Mouse (Mus musculus) erythroid progenitor cell, adult 5-6 weeks (primary cell): Measurements from ENCODE around the gene Ttc34. TPM values are rescaled to one million over a fixed set of nuclear protein-coding genes. Genes with fewer than 3 reads are reported as not detected.

Experiments
- ATAC-seq: replicated peaks from 2 replicates; pipeline ENCODE4 v1.8.0; 2016; ENCODE audit warnings: moderate number of reproducible peaks, mild to moderate bottlenecking, moderate TSS enrichment, inconsistent platforms; ENCODE audit not compliant: poor library complexity, low FRiP score, severe bottlenecking
- total RNA-seq, 2 experiments: library from RNA; stranded (forward) in 1 of 2; stranded (reverse) in 1 of 2; fragments of 150-400 nt in 1 of 2; fragments of 186-747, 209-891 nt in 1 of 2; gene quantifications; 2 replicates each; pipeline versions ENCODE4 v1.2.3 to v1.2.4; 2015 to 2017; ENCODE audit warnings: low replicate concordance in 2 of 2

The Ttc34 gene
- total RNA-seq (2015; ENCODE audit: low replicate concordance) (not detected in 2 replicates), total RNA-seq (2017; ENCODE audit: low replicate concordance) (not detected in 2 replicates)

DNA sequence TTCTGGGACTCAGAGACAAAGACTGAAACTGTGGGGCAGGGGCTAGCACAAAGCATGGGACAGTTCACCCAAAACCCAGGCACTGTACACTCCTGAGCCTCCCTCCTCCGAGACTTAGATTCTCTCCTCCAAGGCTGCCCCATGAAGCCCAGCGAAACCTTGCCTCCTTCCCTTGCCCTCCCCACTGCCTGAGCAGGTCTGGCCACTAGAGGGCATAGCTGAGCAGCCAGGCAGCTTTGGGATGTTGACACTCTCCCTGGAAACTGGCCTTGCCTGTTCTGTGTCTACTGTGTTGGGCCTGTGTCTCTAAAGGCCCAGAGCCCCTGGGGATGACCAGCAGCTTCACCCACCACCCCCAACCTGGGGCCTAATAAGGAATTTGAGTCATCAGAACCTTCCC is at the start of gene Ttc34:
Gene Ttc34, plus strand, starts transcription at position 290 of the 400 bp plus-strand sequence.
- ATAC-seq: peak; percentile 80

DNA sequence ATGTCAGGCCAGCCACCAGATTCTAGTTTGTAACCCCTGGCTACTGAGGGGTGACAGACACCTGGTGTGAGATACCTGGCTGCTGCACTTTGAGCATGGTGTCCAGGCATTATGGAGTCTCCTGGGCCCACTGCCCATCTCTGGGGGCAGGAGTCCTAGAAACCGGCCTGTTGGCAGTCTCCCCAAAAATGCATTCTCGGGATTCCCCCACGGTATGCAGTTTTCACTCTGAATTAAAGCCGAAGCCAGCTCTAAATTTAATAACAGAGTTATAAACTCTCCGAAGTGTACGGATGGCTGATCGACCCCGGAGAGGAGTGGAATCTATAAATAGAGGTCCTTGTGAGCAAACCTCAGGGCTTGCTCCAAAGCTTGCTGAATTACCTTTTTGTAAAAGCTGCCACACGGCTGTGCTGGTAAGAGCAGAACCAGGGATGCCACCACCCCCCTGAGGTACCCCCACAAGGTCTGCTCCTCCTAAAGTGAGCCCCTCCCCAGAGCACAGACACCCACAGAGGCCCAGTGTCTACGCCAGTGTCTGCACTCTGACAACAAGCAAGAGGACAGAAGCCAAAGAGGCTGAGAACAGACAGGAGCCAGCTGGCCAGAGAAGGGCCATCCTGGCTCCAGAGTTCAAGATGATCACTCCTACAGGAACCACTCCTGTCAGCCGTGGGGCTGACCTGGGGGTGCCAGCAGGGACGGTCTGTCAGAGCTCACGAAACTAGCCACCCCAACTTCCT is 49.1 kb upstream of the Ttc34 start:
- no peak for ATAC-seq

DNA sequence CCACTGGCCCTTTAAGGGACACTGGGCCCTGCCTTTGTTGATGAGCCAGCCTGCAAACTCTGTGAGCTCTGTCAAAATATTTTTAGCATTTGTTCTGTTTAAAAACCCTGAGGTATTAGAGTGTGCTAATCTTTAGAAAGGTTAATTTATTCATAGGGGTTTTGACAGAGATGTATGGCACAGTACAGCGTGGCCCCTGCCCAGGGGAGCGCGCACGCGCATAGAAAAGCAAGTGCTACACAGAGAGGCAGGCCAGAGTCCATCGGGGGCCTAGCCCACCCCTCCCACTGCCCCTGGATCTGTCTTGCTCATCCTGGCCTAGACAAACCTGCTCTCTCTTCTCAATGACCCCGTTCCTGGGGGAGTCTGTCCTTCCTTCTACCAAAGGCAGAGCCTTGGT is 45.4 kb upstream of the Ttc34 start:
- no peak for ATAC-seq

DNA sequence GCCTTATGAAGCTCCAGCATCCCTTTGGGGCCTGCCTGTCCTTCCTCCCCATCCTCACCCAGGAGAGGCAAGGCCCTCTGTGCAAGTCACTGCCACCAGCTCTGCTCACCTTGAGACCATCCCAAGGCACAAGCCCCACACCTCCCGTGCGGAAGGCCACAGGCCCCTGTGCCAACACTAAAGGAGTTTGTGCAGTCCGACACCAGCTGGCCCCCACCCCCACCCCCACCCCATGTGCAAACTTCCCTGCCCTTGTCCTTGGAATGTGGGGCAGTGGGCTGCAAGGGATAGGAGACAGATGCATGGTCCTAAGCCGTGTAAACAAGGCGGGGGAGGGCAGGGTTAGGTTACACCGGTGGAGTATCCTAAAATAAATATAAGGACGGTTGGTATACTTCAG is 43.8 kb upstream of the Ttc34 start:
- ATAC-seq: no peak

DNA sequence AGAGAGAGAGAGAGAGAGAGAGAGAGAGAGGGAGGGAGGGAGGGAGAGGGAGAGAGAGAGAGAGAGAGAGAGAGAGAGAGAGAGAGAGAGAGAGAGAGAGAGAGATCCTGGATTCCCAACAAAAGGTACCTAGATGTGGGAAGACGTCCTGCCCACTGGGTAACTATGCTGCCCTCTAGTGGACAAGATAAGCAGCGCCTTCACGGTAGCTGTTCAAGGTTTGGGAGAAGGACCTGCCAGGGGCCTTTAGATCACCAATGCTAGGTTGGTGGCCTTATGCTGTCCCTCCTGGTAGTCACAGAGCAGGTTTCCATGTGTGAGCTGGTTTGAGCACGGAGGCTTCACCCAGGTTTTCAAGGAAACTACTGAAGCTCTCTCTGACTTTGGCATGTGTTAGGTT is 39.4 kb upstream of the Ttc34 start:
- 0 out of 2 replicates have a peak, but pooled peaks have one; percentile 51 for ATAC-seq

DNA sequence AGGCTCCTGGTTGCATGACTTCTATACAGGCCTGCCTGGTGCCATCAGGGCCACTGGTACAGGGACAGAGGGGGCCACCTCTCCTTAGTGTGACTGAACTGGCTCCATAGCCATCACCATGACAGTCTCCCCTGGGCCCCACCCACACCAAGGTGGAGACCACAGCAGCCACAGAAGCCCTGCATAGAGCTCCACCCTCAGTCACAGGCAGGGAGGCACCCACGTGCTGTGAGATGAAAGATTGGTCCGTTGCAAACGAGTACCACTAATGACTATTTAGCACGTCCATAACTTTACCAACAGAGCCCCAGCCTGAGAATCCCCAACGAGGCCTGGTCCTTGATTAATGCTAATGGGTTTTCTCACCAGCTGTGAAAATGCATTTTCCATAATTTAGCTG is 36.7 kb upstream of the Ttc34 start:
- ATAC-seq: no peak

DNA sequence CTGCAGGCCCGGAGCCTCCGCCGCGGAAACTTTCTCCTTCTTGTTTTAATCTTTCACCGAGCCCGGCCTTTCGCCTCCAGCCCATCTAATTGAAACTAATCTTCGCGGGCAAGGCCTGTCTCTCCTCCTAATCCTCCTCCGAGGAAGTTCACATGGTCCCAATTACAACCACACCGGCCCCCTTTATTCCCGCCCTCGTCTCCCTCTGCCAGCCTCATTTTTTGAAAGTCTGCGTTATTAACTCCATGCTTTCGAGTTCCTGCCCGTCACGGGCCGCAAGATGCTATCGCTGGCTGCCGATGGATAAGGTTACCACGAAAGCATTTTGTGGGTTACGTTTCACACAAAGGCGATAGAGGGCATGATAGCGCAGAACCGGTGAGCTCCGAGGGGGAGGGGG is 35.0 kb upstream of the Ttc34 start:
- ATAC-seq: no peak

DNA sequence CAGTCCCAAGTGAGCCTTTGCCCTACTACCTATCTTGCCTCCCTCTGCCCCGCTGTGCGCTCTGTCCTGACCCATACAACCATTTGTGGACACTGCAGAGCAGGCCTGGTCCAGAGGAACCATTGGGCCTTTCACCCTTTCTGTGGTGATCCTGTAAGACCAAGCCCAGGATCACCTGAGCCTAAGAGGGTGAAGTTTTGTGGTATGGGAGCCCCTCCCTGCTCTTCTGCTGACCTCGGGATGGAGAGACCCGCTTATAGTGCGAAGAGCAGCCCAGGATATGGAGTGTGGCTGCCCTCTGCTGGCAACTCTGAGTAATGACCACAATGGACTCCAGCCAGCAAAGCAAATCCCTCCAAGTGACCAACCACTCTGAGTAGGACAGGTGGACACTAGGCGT is 11.6 kb upstream of the Ttc34 start:
- ATAC-seq: peak; percentile 64

DNA sequence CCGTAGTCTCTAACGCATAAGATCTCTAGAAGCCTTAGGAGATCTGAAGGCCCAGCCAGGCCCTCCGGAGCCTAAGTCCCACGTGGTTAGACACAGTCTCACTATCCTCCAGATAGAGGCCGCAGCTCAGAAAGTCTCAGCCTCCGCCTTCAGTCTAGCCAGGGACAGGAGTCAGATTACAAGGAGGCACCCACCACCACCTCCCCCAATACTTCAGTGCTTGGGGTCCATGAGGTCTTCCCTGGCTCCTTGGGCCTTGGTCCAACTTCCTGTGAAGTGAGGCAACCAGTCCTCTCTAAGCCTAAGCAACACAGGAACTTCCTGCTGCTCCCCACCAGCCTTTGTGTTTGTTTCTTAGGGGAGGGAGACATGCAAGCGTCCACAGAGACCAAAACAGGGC is 11.0 kb upstream of the Ttc34 start:
- no peak for ATAC-seq

DNA sequence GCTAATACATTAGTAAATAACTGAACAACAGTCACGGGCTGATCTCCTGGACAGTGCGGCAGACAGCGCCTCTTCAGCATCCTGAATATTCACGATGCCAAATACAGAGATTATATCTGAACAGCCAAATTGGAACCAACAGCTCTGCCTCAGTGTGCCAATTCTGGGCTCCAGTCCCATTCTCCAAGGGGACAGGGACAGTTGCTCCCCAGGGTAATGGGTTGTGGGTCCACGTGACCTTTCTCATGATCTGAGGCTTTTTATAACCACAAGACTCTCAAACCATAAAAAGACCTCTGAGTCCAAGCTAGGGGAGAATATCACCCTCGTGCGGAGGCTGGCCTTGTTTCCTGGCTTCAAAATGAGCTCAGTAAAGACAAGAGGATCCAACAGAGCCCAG is 10.1 kb upstream of the Ttc34 start:
- ATAC-seq: no peak

DNA sequence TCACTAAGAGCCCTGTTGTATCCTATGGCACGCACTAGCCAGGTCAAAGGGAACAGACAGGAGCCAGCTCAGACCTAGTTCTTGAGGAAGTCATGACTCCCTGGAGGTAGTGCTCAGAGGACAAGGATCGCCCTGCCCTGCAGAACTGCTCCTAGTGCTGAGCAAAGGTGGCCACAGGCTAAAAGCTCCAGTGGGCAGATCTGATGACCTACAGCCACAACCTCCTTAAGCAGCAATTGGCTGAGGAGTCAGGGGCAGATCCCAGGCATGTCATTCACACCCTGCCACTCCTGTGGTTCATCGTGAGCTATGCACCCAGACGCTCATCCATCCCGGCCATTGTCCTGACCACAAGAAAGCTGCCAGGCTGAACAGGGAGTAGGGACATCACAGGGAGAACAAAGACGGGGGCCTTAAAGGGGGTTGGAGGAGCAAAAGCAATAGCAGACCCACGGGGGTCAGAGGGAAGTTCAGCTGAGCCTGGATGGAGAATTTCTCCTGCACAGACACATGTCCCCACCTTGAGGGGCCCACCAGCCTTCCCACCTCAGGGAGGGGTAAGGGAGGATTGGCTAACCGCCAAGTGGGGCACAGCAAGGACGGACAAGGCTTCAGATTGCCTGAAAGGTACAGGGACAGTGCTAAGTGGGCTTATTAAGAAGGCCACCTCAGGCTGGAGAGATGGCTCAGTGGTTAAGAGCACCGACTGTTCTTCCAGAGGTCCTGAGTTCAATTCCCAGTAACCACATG is 9.2 kb upstream of the Ttc34 start:
- no peak for ATAC-seq

DNA sequence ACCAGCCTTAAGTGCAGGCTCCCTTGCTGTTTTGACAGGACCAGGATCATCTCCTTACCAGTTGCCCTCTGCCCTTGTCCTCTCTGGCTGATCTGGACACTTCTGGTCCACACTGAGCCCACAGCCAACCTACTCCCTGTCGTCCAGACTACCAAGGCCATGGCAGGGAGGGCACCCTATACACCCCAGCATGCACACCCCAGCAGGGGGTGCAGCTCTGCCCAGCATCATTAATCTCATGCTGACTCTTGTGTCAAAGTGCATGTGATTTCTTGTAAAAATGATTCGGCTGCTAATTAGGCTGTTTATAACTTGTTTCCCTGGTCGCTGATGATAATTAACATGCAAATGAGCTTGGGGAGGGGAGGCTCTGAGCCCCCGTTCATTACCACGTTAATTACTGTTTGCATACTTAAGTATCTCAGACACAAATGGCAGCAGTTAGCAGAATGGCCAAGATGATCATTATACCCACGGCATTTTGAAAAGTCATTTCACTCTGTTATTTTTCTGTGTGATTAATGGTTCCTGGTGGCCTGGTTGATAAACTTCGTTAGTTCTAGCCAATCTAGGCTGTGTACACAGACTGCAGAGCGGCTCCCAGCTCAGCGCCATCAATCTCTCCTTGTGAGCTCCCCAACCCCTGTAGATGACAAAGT is 5.2 kb upstream of the Ttc34 start:
- no peak for ATAC-seq

DNA sequence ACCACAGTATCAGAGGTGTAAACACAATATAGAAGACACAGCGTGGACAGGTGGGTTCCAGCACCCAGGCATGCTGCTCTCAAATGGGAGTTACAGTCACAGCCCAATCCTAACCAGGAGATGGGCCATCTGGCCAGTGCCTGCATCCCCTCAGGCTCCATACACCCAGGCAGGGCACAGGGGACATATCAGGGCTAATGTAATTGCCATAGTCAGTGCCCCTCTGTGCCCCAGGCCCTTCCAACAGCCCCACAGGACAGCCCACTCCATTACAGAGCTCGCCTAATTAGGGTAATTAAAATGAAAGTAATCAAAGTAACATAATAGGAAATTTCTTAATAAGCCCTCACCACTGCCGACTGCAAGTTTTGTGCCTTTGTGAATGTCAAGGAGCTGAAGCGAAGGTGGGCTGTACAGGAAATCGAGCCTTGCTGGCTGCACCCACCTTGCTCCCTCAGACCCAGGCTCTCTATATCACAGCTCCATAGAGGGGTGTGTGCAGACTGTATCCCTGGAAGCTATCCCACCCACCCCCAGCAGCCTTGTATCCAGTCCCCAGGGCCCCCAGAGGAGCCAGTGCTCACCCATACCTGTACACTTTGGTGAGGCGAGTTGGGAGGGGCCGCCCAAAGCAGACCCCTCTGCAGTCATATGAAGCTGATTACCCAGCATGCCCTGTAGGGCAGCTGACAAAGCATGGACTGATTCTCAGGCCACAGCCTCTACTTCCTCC is 910 bp upstream of the Ttc34 start:
- ATAC-seq: no peak

DNA sequence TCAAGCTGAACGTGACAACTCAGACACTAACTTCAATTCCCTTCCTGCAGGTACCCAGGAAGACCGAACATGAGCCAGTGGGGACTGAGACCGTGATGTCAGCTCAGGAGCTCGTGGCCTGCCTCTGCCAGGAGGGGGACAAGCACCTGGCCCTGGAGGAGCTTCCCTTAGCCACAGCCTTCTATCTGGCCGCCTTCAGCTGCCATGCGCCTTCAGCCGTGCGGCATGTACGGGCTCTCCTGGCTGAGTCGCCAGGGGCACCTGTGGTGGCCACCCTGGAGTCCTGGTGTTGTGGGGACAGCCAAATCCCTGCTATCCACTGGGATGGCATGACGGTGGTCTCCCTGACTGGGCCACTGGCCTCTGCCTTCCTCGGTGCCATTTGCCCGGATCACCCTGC is 1.5 kb downstream of the Ttc34 start:
- no peak for ATAC-seq

DNA sequence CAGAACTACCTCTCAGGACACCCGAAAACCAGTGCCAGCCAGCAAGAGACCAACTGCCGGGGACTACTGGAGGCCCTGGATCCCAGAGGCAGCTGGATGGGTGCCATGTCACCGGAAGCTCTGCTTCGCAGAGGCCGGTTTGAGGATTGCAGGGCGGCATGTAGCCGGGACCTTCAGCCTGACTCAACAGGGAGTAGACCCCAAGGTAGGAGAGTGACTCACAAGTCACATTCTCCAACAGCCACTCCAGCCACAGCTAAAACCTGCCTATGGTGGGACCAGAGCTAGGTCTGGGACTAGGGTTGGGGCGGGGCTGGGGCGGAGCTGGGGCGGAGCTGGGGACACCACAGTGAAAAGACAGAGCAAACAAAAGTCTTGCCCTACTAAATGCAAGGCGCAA is 2.1 kb downstream of the Ttc34 start:
- no peak for ATAC-seq

DNA sequence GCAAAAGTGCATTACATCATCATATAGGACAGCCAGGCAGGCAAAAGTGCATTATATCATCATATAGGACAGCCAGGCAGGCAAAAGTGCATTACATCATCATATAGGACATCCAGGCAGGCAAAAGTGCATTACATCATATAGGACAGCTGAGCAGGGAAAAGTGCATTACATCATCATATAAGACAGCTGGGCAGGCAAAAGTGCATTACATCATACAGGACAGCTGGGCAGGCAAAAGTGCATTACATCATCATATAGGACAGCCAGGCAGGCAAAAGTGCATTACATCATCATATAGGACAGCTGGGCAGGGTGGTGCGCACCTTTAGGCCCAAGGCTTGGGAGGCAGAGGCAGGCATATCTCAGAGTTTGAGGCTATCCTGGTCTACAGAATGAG is 15.4 kb downstream of the Ttc34 start:
- ATAC-seq: no peak

DNA sequence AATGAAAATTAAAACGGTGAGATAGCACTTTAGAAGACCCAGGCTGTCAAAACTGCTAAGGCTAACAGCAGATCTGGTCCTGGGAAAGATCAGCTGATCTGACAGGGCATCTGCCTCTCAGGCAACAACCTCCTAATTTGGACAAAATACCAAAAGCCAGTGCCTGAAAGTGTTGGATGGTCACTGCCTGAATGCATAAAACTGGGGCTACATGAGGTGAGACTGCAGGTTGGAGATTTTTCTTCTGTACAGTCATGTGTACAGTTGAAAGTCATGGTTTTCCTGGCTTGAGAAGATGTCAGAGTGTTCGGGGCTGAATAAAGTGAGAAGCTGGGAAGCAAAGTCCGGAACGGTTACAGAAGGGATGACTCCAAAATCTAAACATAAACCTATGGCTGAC is 16.6 kb downstream of the Ttc34 start:
- no peak for ATAC-seq

DNA sequence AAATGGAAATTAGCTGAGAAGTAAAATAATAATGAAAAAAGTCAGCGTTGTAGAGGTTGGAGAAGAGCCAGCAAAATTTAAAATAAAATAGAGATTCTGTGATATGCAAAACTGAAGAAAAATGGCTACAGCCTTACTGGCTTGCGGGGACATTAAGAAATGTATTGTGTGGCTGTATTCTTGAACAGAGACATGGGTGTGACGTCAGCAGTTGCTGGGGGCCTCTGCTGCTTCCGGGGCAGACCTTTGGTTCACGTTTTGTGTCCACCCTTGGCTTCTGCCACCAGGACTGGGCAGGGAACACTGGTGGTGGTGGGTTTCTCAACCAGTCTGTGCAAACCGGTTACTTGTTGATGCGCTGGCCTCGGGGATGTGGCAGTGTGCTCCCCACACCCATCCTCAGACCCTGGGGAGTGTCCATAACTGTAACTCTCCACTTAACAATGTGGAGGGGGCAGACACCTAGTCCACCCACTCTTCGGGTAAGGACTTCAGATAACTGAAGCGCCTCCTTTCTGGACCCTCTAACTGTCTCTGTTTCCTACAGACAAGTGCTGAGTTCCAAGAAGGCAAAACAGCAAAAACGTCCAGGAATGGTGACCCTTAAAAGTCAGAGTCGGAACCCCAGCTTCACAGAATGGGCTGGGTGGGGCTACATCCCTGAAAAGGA is 17.6 kb downstream of the Ttc34 start:
- ATAC-seq: no peak

DNA sequence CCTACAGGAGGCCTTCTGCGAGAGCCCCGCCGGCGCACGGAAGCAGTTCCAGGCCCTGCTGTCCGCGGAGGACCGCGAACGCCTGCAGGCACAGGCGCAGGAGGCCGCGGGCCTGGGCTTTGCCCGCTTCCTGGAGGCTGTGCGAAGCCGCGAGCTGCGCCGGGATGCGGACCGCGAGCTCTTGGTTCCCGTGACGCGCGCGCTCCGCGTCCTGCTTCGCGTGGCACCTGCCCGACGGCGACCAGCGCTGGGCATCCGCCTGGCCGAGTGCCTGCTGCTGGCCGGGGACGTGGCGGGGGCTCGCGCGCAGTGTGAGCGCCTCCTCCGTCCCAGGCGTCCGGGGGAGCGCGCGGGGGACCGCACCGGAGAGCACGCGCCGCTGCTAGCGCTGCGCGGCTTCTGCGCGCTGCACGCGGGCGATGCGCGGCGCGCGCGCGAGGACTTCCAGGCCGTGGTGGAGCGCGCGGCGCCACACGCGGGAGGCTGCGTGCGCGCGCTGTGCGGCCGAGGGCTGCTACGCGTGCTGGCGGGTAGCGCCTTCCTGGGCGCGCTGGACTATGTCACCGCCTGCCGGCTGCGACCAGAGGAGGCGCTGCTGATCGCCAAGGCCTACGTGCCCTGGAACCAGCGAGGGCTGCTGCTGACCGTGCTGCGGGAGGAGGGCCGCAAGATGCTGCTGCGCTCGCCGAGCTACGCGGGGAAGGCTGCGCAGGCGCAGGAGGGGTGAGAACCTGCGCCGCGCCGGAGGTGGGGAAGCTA is 18.6 kb downstream of the Ttc34 start:
- ATAC-seq: no peak
